Mouse (Mus musculus) lung, adult 2 months (tissue): Measurements from ENCODE around the gene Dkk3.

Experiments used
- CTCF ChIP-seq: fragments of 200-500 bp; IDR thresholded peaks from 2 replicates; pipeline ENCODE4 v1.5.1; 2011; ENCODE audit warnings: mild to moderate bottlenecking, low read length, control low read depth; ENCODE audit not compliant: insufficient read depth
- POLR2A ChIP-seq: fragments of 200-500 bp; IDR thresholded peaks from 2 replicates; pipeline ENCODE4 v1.6.1; 2011; ENCODE audit warnings: low read depth, mild to moderate bottlenecking, control low read depth, low read length, borderline replicate concordance; ENCODE audit errors: extremely low read depth

- TF ChIP-seq CTCF (no peak), POLR2A (no peak)
These were observed 40.8 kb downstream of the Dkk3 start for GRCm38 (mm10) chr7:112118086-112118485.
